Mouse (Mus musculus) heart, embryonic 14.5 days (tissue): Measurements from ENCODE around the gene Rmdn3. TPM values are rescaled to one million over a fixed set of nuclear protein-coding genes. Genes with fewer than 3 reads are reported as not detected.

Experiments
- ATAC-seq: fragments of 200-750 bp; cut with Nextera tagmentation; 2 replicates; pipeline ENCODE4 v1.8.0; 2017; ENCODE audit warnings: low read depth, moderate TSS enrichment; ENCODE audit not compliant: insufficient number of reproducible peaks, insufficient read depth, low FRiP score
- H3K27ac ChIP-seq, 2 experiments: fragments of 200-500 bp in 1 of 2; fragments of 300-500 bp in 1 of 2; sonication (generic) in 1 of 2; replicated peaks in 1 of 2; 2 replicates each; pipeline ENCODE4 v1.5.1; 2012 to 2014; ENCODE audit warnings: low read depth in 2 of 2, low read length in 2 of 2, control low read depth in 1 of 2, mild to moderate bottlenecking in 1 of 2, mixed read lengths in 1 of 2; ENCODE audit not compliant: control insufficient read depth in 1 of 2, insufficient read depth in 1 of 2
- H3K27me3 ChIP-seq: fragments of 300-500 bp; sonication (generic); 2 replicates; pipeline ENCODE4 v1.6.1; 2014; ENCODE audit warnings: mild to moderate bottlenecking, low read length, control low read depth; ENCODE audit not compliant: control insufficient read depth, insufficient read depth
- H3K36me3 ChIP-seq: fragments of 300-500 bp; sonication (generic); 2 replicates; pipeline ENCODE4 v1.6.1; 2014; ENCODE audit warnings: mild to moderate bottlenecking, control low read depth, low read length, mixed read lengths; ENCODE audit not compliant: control insufficient read depth, insufficient read depth
- H3K4me1 ChIP-seq, 2 experiments: fragments of 200-500 bp in 1 of 2; fragments of 300-500 bp in 1 of 2; sonication (generic) in 1 of 2; 2 replicates each; pipeline ENCODE4 v1.6.1; 2012 to 2014; ENCODE audit warnings: low read length in 2 of 2, control low read depth in 1 of 2, mixed read lengths in 1 of 2; ENCODE audit not compliant: control insufficient read depth in 2 of 2, insufficient read depth in 2 of 2
- H3K4me2 ChIP-seq: fragments of 300-500 bp; sonication (generic); 2 replicates; pipeline ENCODE4 v1.6.1; 2014; ENCODE audit warnings: mild to moderate bottlenecking, low read length
- H3K4me3 ChIP-seq, 2 experiments: fragments of 200-500 bp in 1 of 2; fragments of 300-500 bp in 1 of 2; sonication (generic) in 1 of 2; 2 replicates each; pipeline ENCODE4 v1.5.1; 2012 to 2014; ENCODE audit warnings: low read length in 2 of 2, mild to moderate bottlenecking in 2 of 2, control low read depth in 1 of 2, low read depth in 1 of 2, moderate library complexity in 1 of 2; ENCODE audit not compliant: control insufficient read depth in 1 of 2, insufficient read depth in 1 of 2
- H3K9ac ChIP-seq: fragments of 300-500 bp; sonication (generic); 2 replicates; pipeline ENCODE4 v1.6.1; 2014; ENCODE audit warnings: mild to moderate bottlenecking, low read length
- H3K9me3 ChIP-seq: fragments of 300-500 bp; sonication (generic); 2 replicates; pipeline ENCODE4 v1.6.1; 2016; ENCODE audit warnings: low read length, control low read depth; ENCODE audit not compliant: control insufficient read depth
- WGBS: fragments of 180-500 bp; shearing (Covaris S2); extraction: QIAGEN DNeasy Blood & Tissue Kit; methylation state at CpG from one replicate; pipeline ENCODE4 v1.1.7; 2014; 5-methylcytosine and 5-hydroxymethylcytosine counted together
- polyA plus RNA-seq: library from polyadenylated mRNA; unstranded; fragments of >200 nt; fragmentation: Nextera tagmentation; extraction: Ambion mirVana; gene quantifications from 2 replicates; pipeline ENCODE4 v1.2.1, GENCODE M21; 2014

Gene Rmdn3
- polyA plus RNA-seq: 19.4 and 23.7 TPM in 2 replicates

DNA sequence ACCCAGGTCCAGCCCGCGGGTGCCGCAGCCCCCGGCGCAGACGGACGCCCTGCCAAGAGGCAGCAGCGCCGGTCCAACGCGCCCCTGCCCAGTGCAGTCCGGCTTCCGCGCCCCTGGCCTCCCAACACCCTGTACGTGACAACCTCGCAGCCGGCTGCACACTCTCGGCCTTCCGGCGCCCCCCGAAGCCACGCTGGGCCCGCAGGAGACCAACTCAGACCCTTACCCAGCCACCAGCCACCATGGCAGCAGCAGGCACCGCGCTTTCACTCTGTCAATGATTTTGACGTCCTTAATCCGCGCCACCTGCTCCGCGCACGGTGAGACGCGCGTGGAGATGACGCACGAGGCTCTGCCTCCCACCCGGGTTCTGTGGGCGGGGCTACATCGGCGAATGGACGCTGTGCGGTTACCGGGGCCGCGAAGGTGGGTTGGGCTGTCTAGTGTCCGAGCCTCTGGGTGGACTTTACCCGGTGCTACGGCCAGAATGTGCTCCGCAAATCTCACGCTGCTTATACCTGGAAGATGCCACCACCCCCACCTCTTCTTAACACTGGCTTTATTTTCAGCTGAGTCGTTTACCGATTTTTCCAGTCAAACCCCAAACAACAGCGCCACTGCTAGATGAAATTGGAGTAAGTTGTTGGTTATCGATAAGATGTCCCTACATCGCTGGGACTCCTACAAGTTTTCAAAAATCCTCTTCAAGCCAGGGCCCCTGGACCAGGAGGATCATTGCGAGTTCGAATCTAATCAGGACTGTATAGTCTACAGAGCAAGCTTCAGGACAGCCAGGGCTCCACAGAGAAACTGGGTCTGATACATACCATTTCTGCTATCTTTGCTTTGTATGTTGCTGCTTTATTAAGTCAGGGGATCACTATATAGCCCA lies at the start of gene Rmdn3:
Gene Rmdn3, minus strand, starts transcription at position 354 of the 892 bp plus-strand sequence.
- Histone ChIP-seq H3K9ac (peak within 1 kb of the TSS; percentile 88), H3K36me3 (peaks cover 26% of the 10 kb centered on the region), H3K27ac (peak within 1 kb of the TSS; percentile 6 to 55; a peak in 3 of 4 replicates), H3K4me1 (peaks cover 7 to 25% of the 10 kb centered on the region in 2 experiments), H3K9me3 (no peaks in the 10 kb centered on the region), H3K4me2 (peak within 1 kb of the TSS; percentile 89), H3K27me3 (no peaks in the 10 kb centered on the region), H3K4me3 (peak within 1 kb of the TSS; percentile 68 to 78)
- ATAC-seq: peak; percentile 75
- WGBS: under 1% methylated on average over 54 of the region's 57 CpGs

DNA sequence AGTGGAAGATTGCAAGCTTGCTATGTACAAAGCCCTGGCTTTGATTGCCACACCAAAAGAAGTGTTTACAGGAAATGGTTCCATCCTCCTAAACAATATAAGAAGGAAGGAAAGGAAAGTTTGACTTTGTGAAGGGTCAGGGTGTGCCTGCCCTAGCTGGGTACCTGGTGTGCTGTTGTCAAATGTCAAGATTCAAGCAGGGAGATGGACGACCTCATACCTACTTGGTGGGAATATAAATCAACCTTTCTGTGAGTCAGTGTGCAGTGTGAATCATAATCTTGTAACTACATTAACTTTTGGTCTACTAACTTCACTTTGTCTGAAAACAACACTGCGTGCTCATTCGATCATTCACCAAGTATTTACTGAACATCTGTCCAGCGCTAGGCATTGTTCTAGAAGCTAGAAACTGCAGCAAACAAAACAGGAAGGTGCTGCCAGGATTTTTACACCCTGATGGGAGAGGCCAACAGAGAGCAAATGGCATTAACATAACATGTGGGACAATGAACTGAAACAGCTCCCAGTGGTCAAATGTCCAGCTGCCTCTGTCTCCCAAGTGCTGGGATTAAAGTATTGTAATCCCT lies 47.1 kb upstream of the Rmdn3 start:
- no peaks in the 10 kb centered on the region for H3K27me3 ChIP-seq
- no peaks in the 10 kb centered on the region for H3K36me3 ChIP-seq
- 64% methylated on average over 4 of the region's 4 CpGs for WGBS
- H3K27ac ChIP-seq: no peak overlapping the region
- H3K9me3 ChIP-seq: no peaks in the 10 kb centered on the region
- no peak overlapping the region for H3K4me2 ChIP-seq
- no peak overlapping the region for H3K4me3 ChIP-seq
- H3K4me1 ChIP-seq: peaks cover 5 to 8% of the 10 kb centered on the region in 2 experiments; a peak in 2 of 4 replicates
- no peak for ATAC-seq
- H3K9ac ChIP-seq: no peak overlapping the region

DNA sequence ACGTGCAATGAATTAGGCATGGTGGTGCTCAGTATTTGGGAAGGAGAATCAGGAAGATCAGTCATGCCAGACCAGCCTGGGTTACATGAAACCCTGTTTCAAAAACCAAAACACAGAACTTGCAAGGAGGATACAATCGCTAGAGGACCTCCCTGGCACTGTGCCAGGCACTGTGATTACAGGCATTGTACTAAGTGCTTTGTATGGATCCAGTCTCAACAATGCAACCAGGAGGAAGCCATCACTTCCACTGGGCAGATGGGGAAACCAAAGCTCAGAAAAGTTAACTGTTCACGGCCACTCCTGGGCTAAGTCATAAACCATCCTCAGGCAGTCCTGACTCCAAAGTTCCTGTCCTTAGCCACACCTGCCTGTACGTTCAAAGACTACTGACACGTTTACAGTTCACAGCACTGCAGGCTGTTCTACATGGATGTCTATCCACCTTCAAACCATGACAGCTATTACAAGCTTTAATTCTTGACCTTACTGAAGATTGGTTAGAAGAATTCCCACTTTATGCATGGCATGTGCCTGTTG lies 46.1 kb upstream of the Rmdn3 start:
- Histone ChIP-seq H3K9ac (no peak overlapping the region), H3K4me3 (no peak overlapping the region), H3K4me1 (peaks cover 5 to 8% of the 10 kb centered on the region in 2 experiments; a peak in 2 of 4 replicates), H3K27ac (no peak overlapping the region), H3K4me2 (no peak overlapping the region), H3K27me3 (no peaks in the 10 kb centered on the region), H3K9me3 (no peaks in the 10 kb centered on the region), H3K36me3 (no peaks in the 10 kb centered on the region)
- ATAC-seq: no peak
- WGBS: 52% methylated on average over 5 of the region's 5 CpGs

DNA sequence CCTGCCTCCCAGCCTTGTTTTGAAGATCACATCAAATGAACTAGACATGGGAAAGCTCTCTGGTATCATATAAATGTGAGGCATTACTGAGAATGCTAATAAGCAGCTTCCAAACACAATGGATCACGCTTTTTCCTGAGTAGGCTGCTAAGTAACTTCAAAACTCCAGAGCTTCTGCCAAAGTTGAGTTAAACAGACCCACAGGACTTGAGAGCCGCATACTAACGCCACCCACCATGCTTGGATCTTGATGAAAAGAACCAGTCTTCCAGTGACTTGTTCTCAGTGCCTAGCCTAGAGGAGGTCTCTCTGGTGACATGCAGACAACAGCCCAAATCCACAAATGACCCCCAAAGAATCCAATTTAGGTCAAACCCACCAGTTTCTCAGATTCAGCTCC lies 42.1 kb upstream of the Rmdn3 start:
- H3K27ac ChIP-seq: no peak overlapping the region
- peaks cover 5 to 8% of the 10 kb centered on the region in 2 experiments; a peak in 2 of 4 replicates for H3K4me1 ChIP-seq
- no peaks in the 10 kb centered on the region for H3K9me3 ChIP-seq
- no peaks in the 10 kb centered on the region for H3K36me3 ChIP-seq
- 75% methylated on average over 3 of the region's 3 CpGs for WGBS
- no peak overlapping the region for H3K4me3 ChIP-seq
- no peak overlapping the region for H3K9ac ChIP-seq
- H3K27me3 ChIP-seq: no peaks in the 10 kb centered on the region
- ATAC-seq: no peak
- H3K4me2 ChIP-seq: no peak overlapping the region

DNA sequence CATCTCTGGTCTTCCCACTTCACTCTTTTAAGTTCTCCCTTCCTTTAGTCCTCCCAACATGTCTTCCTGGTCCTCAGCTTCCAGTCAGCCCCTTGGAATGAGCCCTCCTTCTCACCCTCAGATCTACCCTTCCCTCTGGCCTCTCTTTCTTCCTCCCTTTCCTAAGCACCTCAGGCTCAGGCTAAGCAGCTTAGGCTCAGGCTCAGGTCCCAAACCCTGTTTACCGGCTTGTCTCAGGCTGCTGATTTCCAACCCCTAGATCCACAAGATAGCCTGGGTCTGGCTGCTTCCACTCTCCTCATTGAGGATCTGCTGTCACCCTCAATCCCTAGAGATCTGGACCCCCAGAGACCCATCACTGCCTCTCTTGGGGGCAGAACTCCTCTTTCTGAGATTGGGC lies 41.2 kb upstream of the Rmdn3 start:
- H3K27me3 ChIP-seq: no peaks in the 10 kb centered on the region
- WGBS: 35% methylated on average over 1 of the region's 1 CpGs

DNA sequence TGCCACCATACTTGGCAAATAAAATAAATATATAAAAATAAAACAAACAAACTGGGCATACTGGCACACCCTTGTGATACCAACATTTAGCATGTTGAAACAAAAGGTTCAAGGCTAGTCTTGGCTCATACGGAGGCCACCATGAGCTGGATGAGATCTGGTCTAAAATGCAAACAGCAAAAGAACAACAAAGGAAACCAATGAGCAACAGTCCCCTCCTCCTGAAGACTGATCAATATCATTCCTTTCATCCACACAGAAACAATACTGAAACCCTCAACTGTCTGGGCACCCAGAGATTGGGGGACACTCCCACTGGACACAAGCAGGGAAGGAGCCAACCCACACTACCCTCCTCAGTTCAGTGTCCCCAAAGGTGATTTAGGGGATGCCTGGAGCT lies 40.7 kb upstream of the Rmdn3 start:
- Histone ChIP-seq H3K9ac (no peak overlapping the region), H3K4me3 (no peak overlapping the region), H3K36me3 (no peaks in the 10 kb centered on the region), H3K27me3 (no peaks in the 10 kb centered on the region), H3K4me1 (peaks cover 0 to 5% of the 10 kb centered on the region in 2 experiments; a peak in 1 of 4 replicates), H3K4me2 (no peak overlapping the region), H3K9me3 (no peaks in the 10 kb centered on the region), H3K27ac (no peak overlapping the region)
- ATAC-seq: no peak
- 90% methylated on average over 1 of the region's 1 CpGs for WGBS

More for the DNA sequence above, 41.2 kb upstream of the Rmdn3 start:
- no peaks in the 10 kb centered on the region for H3K9me3 ChIP-seq
- H3K36me3 ChIP-seq: no peaks in the 10 kb centered on the region
- no peak overlapping the region for H3K4me2 ChIP-seq
- H3K4me3 ChIP-seq: no peak overlapping the region
- H3K27ac ChIP-seq: no peak overlapping the region
- ATAC-seq: no peak
- H3K9ac ChIP-seq: no peak overlapping the region
- H3K4me1 ChIP-seq: peaks cover 5 to 6% of the 10 kb centered on the region in 2 experiments; a peak in 1 of 4 replicates

DNA sequence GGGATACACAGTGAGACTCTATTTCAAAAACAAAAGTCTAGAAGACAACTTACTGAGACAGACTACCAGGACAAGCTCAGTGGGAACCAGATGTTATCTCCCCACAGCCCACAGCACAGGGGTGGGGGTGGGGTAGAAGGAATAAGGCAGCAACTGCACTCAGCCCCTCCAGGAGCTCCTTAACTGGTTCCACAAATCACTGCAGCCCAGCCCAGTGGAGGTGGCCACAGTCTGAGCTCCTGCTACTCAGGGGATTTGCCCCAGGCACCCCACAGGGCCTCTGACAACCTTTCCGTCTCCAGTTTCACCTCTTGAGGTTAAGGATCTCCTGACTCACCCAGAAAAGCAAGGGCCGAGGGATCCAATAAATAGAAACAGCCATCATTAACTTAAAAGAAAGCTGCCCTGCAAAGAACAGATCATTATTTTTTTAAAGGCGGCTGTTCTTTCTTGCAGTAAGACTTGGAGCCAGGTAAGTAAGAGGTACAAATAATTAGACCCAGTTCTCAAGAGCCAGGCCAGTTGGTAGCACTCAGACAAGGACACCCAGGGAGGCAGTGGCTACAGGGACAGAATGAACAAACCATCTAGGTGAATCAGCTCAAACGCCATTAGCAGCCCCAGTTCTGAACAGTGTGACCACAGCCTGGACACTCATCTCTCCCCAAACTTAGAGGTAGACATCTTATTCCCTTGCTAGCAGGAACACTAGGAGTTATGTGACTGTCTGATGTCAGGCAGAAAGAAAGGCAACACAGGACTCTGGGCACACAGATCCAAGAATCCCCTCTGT lies 39.7 kb upstream of the Rmdn3 start:
- H3K4me1 ChIP-seq: peaks cover 0 to 5% of the 10 kb centered on the region in 2 experiments; a peak in 1 of 4 replicates
- H3K9me3 ChIP-seq: no peaks in the 10 kb centered on the region
- H3K27ac ChIP-seq: no peak overlapping the region
- no peak for ATAC-seq
- H3K4me3 ChIP-seq: no peak overlapping the region
- H3K36me3 ChIP-seq: no peaks in the 10 kb centered on the region
- WGBS: 50% methylated on average over 4 of the region's 4 CpGs
- H3K4me2 ChIP-seq: no peak overlapping the region
- no peak overlapping the region for H3K9ac ChIP-seq
- no peaks in the 10 kb centered on the region for H3K27me3 ChIP-seq
